Mouse (Mus musculus) frontal cortex, postnatal 10 days (tissue): ENCODE measurements around the gene Clock.

Experiments used
- DNase-seq, 2 experiments: peaks; one replicate each; pipeline ENCODE4 v3.0.0; 2022; ENCODE audit warnings: low spot score in 2 of 2, mixed read lengths in 1 of 2

The Clock gene

GRCm38 (mm10) chr5:76283890-76284289 is 20.7 kb downstream of the Clock start:
- DNase-seq, result no peak

- DNase-seq, result no peak
These were observed 29.6 kb downstream of the Clock start for GRCm38 (mm10) chr5:76274977-76275376.

GRCm38 (mm10) chr5:76250948-76251347 is 53.6 kb downstream of the Clock start:
- DNase-seq, result no peak

- DNase-seq, result no peak
These were observed 58.1 kb downstream of the Clock start for GRCm38 (mm10) chr5:76246539-76246938.

- DNase-seq, result no peak
These were observed 59.2 kb downstream of the Clock start for GRCm38 (mm10) chr5:76245419-76245818.

GRCm38 (mm10) chr5:76244430-76244829 is 60.2 kb downstream of the Clock start:
- DNase-seq, result no peak

GRCm38 (mm10) chr5:76243929-76244328 is 60.7 kb downstream of the Clock start:
- DNase-seq, result no peak

- DNase-seq, result no peak
These were observed 61.3 kb downstream of the Clock start for GRCm38 (mm10) chr5:76243274-76243673.

- DNase-seq, result no peak
These were observed 73.3 kb downstream of the Clock start for GRCm38 (mm10) chr5:76231171-76231855.

GRCm38 (mm10) chr5:76216691-76217090 is 87.9 kb downstream of the Clock start:
- DNase-seq, result no peak

GRCm38 (mm10) chr5:76208066-76208465 is 96.5 kb downstream of the Clock start:
- no peak for DNase-seq

- DNase-seq, result no peak
These were observed 98.7 kb downstream of the Clock start for GRCm38 (mm10) chr5:76205886-76206285.

GRCm38 (mm10) chr5:76203171-76203570 is 101.4 kb downstream of the Clock start:
- no peak for DNase-seq

GRCm38 (mm10) chr5:76199346-76199745 is 105.2 kb downstream of the Clock start:
- DNase-seq, result no peak

GRCm38 (mm10) chr5:76194377-76194945 is 110.1 kb downstream of the Clock start:
- no peak for DNase-seq

GRCm38 (mm10) chr5:76193075-76193474 is 111.5 kb downstream of the Clock start:
- DNase-seq, result no peak

- DNase-seq, result no peak
These were observed 114.0 kb downstream of the Clock start for GRCm38 (mm10) chr5:76190609-76191008.

GRCm38 (mm10) chr5:76187885-76188284 is 116.7 kb downstream of the Clock start:
- no peak for DNase-seq

GRCm38 (mm10) chr5:76184286-76185080 is 120.1 kb downstream of the Clock start:
- DNase-seq, result peak; percentile 29 to 67

- peak; percentile 89 to 93 for DNase-seq
These were observed 120.8 kb downstream of the Clock start, which contains the start of gene Tmem165 for GRCm38 (mm10) chr5:76183750-76184261. Tmem165 (plus strand) TSS chr5:76183880.

- DNase-seq, result no peak
These were observed 121.4 kb downstream of the Clock start for GRCm38 (mm10) chr5:76183043-76183749.

- DNase-seq, result no peak
These were observed 122.3 kb downstream of the Clock start for GRCm38 (mm10) chr5:76182326-76182725.
